Mouse (Mus musculus) midbrain, embryonic 12.5 days (tissue): ENCODE results near the gene Blvrb. TPM values are rescaled to one million over a fixed set of nuclear protein-coding genes. Genes with fewer than 3 reads are reported as not detected.

Experiments
- ATAC-seq: fragments of 200-750 bp; cut with Nextera tagmentation; 2 replicates; pipeline ENCODE4 v1.8.0; 2017; ENCODE audit warnings: low read depth, moderate TSS enrichment, moderate library complexity; ENCODE audit not compliant: low FRiP score
- H3K27ac ChIP-seq: fragments of 300-500 bp; sonication (generic); replicated peaks from 2 replicates; pipeline ENCODE4 v1.5.1; 2016; ENCODE audit warnings: mild to moderate bottlenecking
- H3K27me3 ChIP-seq: fragments of 300-500 bp; sonication (generic); 2 replicates; pipeline ENCODE4 v1.6.1; 2016; ENCODE audit warnings: mild to moderate bottlenecking
- H3K36me3 ChIP-seq: fragments of 300-500 bp; sonication (generic); 2 replicates; pipeline ENCODE4 v1.6.1; 2016
- H3K4me1 ChIP-seq: fragments of 300-500 bp; sonication (generic); 2 replicates; pipeline ENCODE4 v1.6.1; 2016
- H3K4me2 ChIP-seq: fragments of 300-500 bp; sonication (generic); replicated peaks from 2 replicates; pipeline ENCODE4 v1.6.1; 2016; ENCODE audit warnings: mild to moderate bottlenecking, moderate library complexity
- H3K4me3 ChIP-seq: fragments of 300-500 bp; sonication (generic); 2 replicates; pipeline ENCODE4 v1.5.1; 2016; ENCODE audit warnings: mild to moderate bottlenecking
- H3K9ac ChIP-seq: fragments of 300-500 bp; sonication (generic); replicated peaks from 2 replicates; pipeline ENCODE4 v1.6.1; 2016; ENCODE audit warnings: mild to moderate bottlenecking, moderate library complexity
- H3K9me3 ChIP-seq: fragments of 300-500 bp; sonication (generic); 2 replicates; pipeline ENCODE4 v1.6.1; 2016; ENCODE audit warnings: mild to moderate bottlenecking
- WGBS: fragments of 180-500 bp; shearing (Covaris S2); methylation state at CpG from one replicate; pipeline ENCODE4 v1.1.7; 2016; 5-methylcytosine and 5-hydroxymethylcytosine counted together
- polyA plus RNA-seq: library from polyadenylated mRNA; unstranded; fragments of >200 nt; fragmentation: Nextera tagmentation; extraction: Ambion mirVana; gene quantifications from 2 replicates; pipeline ENCODE4 v1.2.1, GENCODE M21; 2016

Blvrb gene
- polyA plus RNA-seq: 23.1 and 31.0 TPM in 2 replicates

DNA sequence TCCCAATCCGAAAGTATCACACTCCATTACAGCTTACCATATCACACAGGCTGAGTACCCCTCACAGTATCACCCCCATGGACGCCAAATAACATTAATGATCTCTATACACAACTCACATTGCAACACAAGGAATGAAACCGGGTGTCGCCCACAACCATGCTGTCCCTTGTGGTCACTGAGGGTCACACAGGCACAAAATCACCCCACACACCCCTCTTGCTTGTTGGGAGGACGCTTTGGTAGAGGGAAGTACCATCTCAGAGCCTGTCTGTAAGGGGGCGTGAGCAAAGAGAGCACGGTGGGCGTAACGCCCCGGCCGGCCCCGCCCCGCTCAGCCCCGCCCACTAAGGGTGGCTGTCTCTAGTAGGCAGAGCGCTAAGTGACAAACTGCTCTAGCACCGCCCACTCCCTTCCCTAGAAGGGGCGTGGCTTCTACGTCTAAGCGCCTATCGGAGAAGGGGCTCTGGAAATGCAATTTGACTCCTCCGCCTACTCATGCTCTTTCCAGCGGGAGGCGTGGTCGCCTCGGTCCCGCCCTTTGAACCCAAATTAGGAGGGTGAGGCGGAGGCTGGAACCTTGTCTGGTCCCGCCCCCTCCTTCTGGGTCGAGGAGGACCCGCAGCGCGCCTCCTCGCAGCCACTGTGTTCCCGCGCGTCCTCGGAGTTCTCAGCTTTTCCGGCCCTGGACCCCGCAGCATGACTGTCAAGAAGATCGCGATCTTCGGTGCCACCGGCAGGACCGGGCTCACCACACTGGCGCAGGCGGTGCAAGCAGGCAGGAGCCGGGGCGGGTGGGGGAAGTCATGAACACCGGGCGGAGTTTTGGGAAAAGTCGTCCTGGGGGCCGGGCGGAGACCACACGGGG lies at the start of gene Blvrb, which contains the start of gene Sptbn4:
Blvrb (plus strand) TSS at position 560 of the 868 bp plus-strand sequence.
Sptbn4 (minus strand) TSS at position 268 of the 868 bp plus-strand sequence.
- Histone ChIP-seq H3K4me2 (peak within 1 kb of the TSS; percentile 95), H3K9me3 (no peaks in the 10 kb centered on the region), H3K36me3 (no peaks in the 10 kb centered on the region), H3K27me3 (peaks cover 48% of the 10 kb centered on the region), H3K27ac (no peak within 1 kb of the TSS; the same call in 1 of the 2 replicates), H3K4me3 (peak within 1 kb of the TSS; percentile 59), H3K4me1 (peaks cover 20% of the 10 kb centered on the region), H3K9ac (peak within 1 kb of the TSS; percentile 79)
- 2% methylated on average over 54 of the region's 54 CpGs for WGBS
- ATAC-seq: peak; percentile 95

DNA sequence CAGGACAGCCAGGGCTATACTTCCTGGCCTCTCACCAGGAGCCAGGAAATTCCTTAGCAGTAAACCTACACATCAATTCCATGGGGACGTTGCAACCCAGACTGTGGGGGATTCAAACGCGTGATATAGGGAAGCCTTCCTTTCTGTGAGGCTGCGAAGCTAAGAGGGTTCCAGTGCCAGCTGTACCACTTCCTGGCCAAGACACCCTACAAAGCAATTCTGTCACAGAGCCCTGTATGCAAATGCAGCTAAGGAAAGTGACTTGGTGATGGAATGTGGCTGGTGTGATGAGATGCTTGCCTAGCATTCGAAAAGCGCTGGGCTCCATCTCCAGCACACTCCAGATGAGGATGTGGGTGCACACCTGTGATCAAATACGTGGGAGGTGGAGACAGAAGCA lies 47.2 kb upstream of the Blvrb start:
- H3K4me3 ChIP-seq: no peak overlapping the region
- H3K36me3 ChIP-seq: no peaks in the 10 kb centered on the region
- H3K4me1 ChIP-seq: peaks cover 13% of the 10 kb centered on the region
- H3K4me2 ChIP-seq: no peak overlapping the region
- ATAC-seq: no peak
- 0 out of 2 replicates have a peak, but pooled peaks cover 4% of the 10 kb centered on the region for H3K9me3 ChIP-seq
- peaks cover 87% of the 10 kb centered on the region for H3K27me3 ChIP-seq
- no peak overlapping the region for H3K27ac ChIP-seq
- 79% methylated on average over 7 of the region's 7 CpGs for WGBS
- H3K9ac ChIP-seq: no peak overlapping the region

DNA sequence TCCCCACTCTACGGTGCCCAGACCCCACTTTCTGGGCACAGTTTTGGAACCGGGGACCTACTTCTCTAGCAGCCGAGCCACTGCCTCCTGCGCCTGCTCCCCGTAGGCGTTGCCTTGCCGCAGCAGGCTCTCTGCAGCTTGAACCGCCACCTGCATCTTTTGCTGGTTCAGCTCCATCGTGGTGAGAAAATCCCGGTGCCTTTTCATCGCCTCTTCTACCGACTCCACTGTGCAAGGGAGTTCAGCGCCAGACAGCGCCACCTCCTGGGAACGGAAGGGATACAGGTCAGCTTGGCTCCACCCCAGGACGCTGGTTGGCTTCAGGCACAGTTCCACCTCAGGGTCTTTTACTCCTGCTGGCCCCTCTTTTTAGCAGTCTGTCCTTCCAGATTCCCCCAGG lies 45.1 kb upstream of the Blvrb start:
- Histone ChIP-seq H3K4me1 (peaks cover 5% of the 10 kb centered on the region; the same call in 1 of the 2 replicates), H3K27ac (no peak overlapping the region), H3K4me3 (no peak overlapping the region), H3K9me3 (peaks cover 11% of the 10 kb centered on the region), H3K9ac (no peak overlapping the region), H3K4me2 (no peak overlapping the region), H3K27me3 (peaks cover 87% of the 10 kb centered on the region), H3K36me3 (no peaks in the 10 kb centered on the region)
- ATAC-seq: no peak
- WGBS: 8% methylated on average over 16 of the region's 16 CpGs

- H3K4me2 ChIP-seq: 0 out of 2 replicates have a peak overlapping the region, but pooled peaks have one; percentile 13
- H3K4me1 ChIP-seq: peaks cover 18% of the 10 kb centered on the region
- H3K9me3 ChIP-seq: peaks cover 11% of the 10 kb centered on the region
- no peaks in the 10 kb centered on the region for H3K36me3 ChIP-seq
- no peak overlapping the region for H3K27ac ChIP-seq
- ATAC-seq: peak; percentile 34; the same call in 1 of the 2 replicates
- no peak overlapping the region for H3K9ac ChIP-seq
- H3K27me3 ChIP-seq: peaks cover 94% of the 10 kb centered on the region
- 7% methylated on average over 81 of the region's 81 CpGs for WGBS
- 0 out of 2 replicates have a peak overlapping the region, but pooled peaks have one; percentile 18 for H3K4me3 ChIP-seq
Observed at GRCm38 (mm10) chr7:27404203-27404942, 43.4 kb upstream of the Blvrb start.

DNA sequence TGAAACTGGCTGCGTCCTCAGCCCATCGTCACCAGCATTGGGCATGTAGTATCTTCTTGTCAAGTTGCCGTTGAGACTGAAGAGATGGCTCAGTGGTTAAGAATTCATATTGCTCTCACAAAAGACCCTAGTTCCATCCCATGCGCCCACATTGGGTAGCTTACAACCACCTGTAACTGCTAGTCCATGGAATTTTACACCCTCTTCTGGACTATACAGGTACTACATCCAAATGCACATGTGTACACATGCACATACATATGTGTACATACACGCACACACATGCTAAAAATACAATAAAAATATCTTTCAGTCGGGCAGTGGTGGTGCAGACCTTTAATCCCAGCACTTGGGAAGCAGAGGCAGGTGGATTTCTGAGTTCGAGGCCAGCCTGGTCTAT lies 41.3 kb upstream of the Blvrb start:
- Histone ChIP-seq H3K27me3 (peaks cover 96% of the 10 kb centered on the region), H3K4me2 (no peak overlapping the region), H3K27ac (no peak overlapping the region), H3K4me1 (peaks cover 18% of the 10 kb centered on the region), H3K9me3 (peaks cover 11% of the 10 kb centered on the region), H3K36me3 (no peaks in the 10 kb centered on the region), H3K9ac (no peak overlapping the region), H3K4me3 (no peak overlapping the region)
- ATAC-seq: no peak
- WGBS: 79% methylated on average over 7 of the region's 7 CpGs

DNA sequence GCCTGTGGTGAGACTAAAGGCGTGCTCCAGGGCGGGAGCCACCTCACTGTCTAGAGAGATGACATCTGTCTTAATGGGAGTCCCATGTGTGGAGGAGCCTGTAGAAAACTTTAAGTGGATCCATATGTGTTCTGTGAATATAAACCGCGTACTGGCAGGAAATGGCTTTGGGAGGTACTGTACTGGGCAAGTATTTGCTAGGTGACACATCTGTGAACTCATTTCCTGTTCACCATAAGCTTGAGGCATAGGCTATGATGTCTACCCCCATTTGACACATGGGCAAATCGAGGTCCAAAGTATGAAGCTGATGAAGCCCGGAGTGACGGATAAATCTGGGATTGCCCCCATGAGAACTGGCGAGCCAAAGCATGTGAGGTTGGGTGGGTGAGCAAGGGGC lies 40.0 kb upstream of the Blvrb start:
- Histone ChIP-seq H3K27me3 (peaks cover 84% of the 10 kb centered on the region), H3K4me3 (peak overlapping the region; percentile 46; the same call in 1 of the 2 replicates), H3K27ac (no peak overlapping the region), H3K9me3 (peaks cover 11% of the 10 kb centered on the region), H3K4me2 (no peak overlapping the region; the same call in 1 of the 2 replicates), H3K9ac (no peak overlapping the region), H3K36me3 (no peaks in the 10 kb centered on the region), H3K4me1 (peaks cover 18% of the 10 kb centered on the region)
- no peak for ATAC-seq
- 68% methylated on average over 8 of the region's 8 CpGs for WGBS

- peaks cover 9% of the 10 kb centered on the region for H3K9me3 ChIP-seq
- H3K4me2 ChIP-seq: peak overlapping the region; percentile 69
- H3K27me3 ChIP-seq: peaks cover 77% of the 10 kb centered on the region
- peaks cover 18% of the 10 kb centered on the region for H3K4me1 ChIP-seq
- H3K36me3 ChIP-seq: no peaks in the 10 kb centered on the region
- peak overlapping the region; percentile 46 for H3K4me3 ChIP-seq
- H3K27ac ChIP-seq: no peak overlapping the region
- ATAC-seq: peak; percentile 56
- WGBS: under 1% methylated on average over 95 of the region's 96 CpGs
- peak overlapping the region; percentile 39; the same call in 1 of the 2 replicates for H3K9ac ChIP-seq
Observed at GRCm38 (mm10) chr7:27408379-27409176, 39.2 kb upstream of the Blvrb start.

GRCm38 (mm10) chr7:27417151-27417550 lies 30.6 kb upstream of the Blvrb start:
- WGBS: 79% methylated on average over 2 of the region's 2 CpGs
- Histone ChIP-seq H3K4me3 (no peak overlapping the region), H3K4me1 (no peaks in the 10 kb centered on the region), H3K9me3 (0 out of 2 replicates have a peak, but pooled peaks cover 3% of the 10 kb centered on the region), H3K36me3 (no peaks in the 10 kb centered on the region), H3K4me2 (no peak overlapping the region), H3K27ac (no peak overlapping the region), H3K27me3 (no peaks in the 10 kb centered on the region), H3K9ac (no peak overlapping the region)
- ATAC-seq: no peak

DNA sequence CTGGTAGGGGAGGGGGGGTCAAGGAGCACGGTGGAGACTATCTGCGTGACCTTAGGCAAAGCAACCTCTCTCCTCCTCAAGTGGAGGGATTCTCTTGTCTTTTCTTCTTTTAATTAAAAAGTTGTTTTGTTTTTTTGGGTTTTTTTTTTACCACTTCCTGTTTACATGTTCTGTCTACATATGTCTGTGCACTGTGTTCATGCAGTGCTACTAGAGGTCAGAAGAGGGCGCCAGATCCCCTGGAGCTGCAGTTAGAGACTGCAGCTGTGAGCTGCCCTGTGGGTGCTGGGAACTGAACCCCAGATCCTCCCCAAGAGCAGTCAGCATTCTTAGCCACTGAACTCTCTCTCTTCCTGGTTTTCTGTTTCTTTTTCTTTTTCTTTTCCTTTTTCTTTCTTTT lies 28.7 kb upstream of the Blvrb start:
- H3K9ac ChIP-seq: no peak overlapping the region
- H3K27ac ChIP-seq: no peak overlapping the region
- WGBS: 76% methylated on average over 3 of the region's 3 CpGs
- H3K36me3 ChIP-seq: no peaks in the 10 kb centered on the region
- H3K4me3 ChIP-seq: no peak overlapping the region
- no peak for ATAC-seq
- no peaks in the 10 kb centered on the region for H3K27me3 ChIP-seq
- H3K4me1 ChIP-seq: no peaks in the 10 kb centered on the region
- H3K9me3 ChIP-seq: 0 out of 2 replicates have a peak, but pooled peaks cover 8% of the 10 kb centered on the region
- H3K4me2 ChIP-seq: no peak overlapping the region

DNA sequence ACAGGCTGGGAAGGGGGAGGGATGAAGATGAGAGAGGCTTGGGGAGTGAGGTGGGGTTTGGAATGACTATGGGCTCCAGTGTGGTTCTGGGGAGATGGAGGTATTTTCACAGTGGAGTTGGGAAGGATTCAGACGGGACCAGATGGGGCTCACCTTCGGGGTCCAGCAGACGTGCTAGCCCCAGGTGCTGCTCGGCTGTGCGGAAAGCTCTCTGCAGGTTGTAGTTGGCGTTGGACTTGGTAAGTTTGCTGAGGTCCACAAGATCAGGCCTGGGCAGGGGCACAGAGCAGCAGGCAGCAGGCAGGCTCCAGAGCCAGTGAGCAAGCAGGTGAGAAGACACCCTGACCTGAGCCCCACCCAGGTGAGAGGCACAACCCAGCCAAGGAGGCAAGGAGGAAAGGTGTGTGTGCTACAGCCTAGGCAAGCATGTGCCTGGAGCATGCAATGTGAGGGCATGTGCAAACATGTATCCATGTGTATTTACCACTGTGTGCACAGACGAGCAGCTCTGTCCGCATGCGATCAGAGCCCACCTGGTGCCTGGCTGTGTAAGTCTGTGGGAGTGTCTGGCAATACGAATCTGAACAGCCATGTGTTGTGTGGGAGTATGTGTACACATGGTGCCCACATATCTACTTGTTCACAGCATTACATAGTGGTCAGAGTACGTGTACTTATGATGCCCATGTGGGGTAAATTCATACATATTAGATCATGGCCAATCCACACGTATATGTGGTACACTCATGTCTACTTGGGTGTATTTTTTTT lies 24.0 kb upstream of the Blvrb start:
- no peaks in the 10 kb centered on the region for H3K4me1 ChIP-seq
- ATAC-seq: no peak
- no peak overlapping the region for H3K9ac ChIP-seq
- WGBS: 87% methylated on average over 12 of the region's 12 CpGs
- H3K4me2 ChIP-seq: no peak overlapping the region
- H3K9me3 ChIP-seq: 0 out of 2 replicates have a peak, but pooled peaks cover 8% of the 10 kb centered on the region
- no peaks in the 10 kb centered on the region for H3K27me3 ChIP-seq
- H3K36me3 ChIP-seq: no peaks in the 10 kb centered on the region
- H3K4me3 ChIP-seq: no peak overlapping the region
- H3K27ac ChIP-seq: no peak overlapping the region

DNA sequence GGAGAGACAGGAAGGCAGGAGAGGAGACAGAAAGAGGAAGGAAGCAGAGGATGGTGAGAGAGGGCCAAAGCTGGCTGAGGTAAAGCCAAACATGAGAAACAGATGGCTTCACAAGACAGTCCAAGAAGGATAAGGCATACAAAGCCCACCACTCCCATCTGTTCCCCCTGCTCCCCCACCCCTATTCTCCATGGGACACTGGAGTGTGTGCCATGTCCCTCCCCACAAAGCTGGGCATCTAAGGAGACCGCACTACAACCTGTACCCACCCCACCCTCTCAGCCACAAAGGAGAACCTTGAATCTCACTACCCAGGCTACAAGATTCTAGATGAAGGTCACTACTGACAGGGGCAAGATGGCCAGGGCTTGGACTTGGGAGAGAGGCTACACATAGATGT lies 20.4 kb upstream of the Blvrb start:
- no peak for ATAC-seq
- 76% methylated on average over 1 of the region's 1 CpGs for WGBS
- Histone ChIP-seq H3K4me3 (no peak overlapping the region), H3K9ac (no peak overlapping the region), H3K36me3 (no peaks in the 10 kb centered on the region), H3K4me1 (no peaks in the 10 kb centered on the region), H3K9me3 (peaks cover 8% of the 10 kb centered on the region), H3K27ac (no peak overlapping the region), H3K27me3 (no peaks in the 10 kb centered on the region), H3K4me2 (no peak overlapping the region)
